Mouse (Mus musculus): ENCODE data around the gene Gsk3a. TPM values are rescaled to one million over a fixed set of nuclear protein-coding genes. Genes with fewer than 3 reads are reported as not detected.

Gsk3a gene
- polyA plus RNA-seq (2016; fragmentation: Nextera tagmentation; extraction: Ambion mirVana): 9.3 and 10.5 TPM in 2 replicates

DNA sequence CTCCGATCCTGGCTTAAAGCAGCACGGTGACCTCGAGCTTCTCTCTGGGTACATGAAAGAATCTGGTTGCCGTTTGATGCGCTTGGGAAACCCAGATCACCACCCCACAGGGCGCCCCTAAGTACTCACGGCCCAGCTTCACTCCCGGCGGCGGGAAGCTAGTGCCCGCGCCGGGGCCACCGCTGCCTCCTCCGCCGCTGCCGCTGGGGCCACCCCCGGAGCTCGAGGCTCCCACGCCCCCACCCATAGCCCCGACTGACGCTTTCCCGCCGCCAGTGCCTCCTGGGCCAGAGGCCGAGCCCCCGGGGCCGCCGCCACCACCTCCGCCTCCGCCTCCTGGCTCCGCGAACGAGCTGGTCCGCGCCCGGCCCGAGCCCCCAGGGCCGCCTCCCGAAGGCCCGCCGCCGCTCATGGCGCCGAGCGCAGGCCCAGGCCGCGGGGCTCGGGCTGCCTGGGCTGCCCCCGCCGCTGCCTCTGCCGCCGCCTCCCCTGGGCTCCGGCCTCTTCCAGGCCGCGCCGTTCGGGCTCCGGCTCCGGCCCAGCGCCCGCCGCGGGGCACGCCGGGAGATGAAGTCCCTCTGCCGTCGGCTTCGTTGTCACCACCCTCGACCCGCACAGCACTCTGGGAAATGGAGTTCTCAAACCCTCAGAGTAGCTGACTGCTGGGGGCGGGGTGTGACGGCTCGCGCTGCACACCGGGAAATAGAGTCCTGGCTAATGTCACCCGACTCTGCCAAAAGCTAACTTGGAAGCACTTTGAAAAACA, at the start of gene Gsk3a:
Gene Gsk3a (minus strand): TSS at position 603 of the 766 bp plus-strand sequence.
- peak within 1 kb of the TSS; percentile 97 for H3K27ac ChIP-seq (replicated peaks)
- H3K36me3 ChIP-seq: peaks cover 43% of the 10 kb centered on the region
- no peaks in the 10 kb centered on the region for H3K9me3 ChIP-seq (replicated peaks)
- WGBS: under 1% methylated on average over 76 of the region's 76 CpGs
- DNase-seq (ENCODE audit: low spot score): peak; percentile 97
- H3K4me3 ChIP-seq: peak within 1 kb of the TSS; percentile 98
- H3K4me1 ChIP-seq: peaks cover 48% of the 10 kb centered on the region
- no peaks in the 10 kb centered on the region for H3K27me3 ChIP-seq (ENCODE audit: low read depth, poor library complexity, severe bottlenecking)

DNA sequence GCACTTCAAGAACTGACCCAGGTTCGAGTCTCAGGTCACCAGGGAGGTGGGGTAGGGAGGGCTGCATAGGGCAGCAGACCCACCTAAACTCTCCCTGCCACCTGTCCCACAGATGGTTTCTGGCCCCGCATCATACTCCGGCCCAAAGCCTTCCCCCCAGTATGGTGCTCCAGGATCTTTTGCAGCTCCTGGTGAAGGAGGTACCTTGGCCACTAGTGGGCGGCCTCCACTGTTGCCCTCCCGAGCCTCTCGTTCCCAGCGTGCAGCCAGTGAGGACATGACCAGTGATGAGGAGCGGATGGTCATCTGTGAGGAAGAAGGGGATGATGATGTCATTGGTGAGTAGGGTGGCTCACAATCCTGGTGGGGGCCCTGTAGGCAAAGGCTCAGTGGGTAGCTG, 49.3 kb upstream of the Gsk3a start:
- Histone ChIP-seq H3K27me3 (ENCODE audit: low read depth, poor library complexity, severe bottlenecking) (no peaks in the 10 kb centered on the region), H3K4me3 (no peak overlapping the region), H3K27ac (replicated peaks) (no peak overlapping the region), H3K36me3 (peaks cover 78% of the 10 kb centered on the region), H3K4me1 (peaks cover 29% of the 10 kb centered on the region), H3K9me3 (replicated peaks) (peaks cover 11% of the 10 kb centered on the region; the same call in 1 of the 2 replicates)
- DNase-seq (ENCODE audit: low spot score): no peak
- 81% methylated on average over 8 of the region's 8 CpGs for WGBS

- H3K4me3 ChIP-seq: 0 out of 2 replicates have a peak overlapping the region, but pooled peaks have one; percentile 29
Measured at GRCm38 (mm10) chr7:25285511-25286238, 48.0 kb upstream of the Gsk3a start.

DNA sequence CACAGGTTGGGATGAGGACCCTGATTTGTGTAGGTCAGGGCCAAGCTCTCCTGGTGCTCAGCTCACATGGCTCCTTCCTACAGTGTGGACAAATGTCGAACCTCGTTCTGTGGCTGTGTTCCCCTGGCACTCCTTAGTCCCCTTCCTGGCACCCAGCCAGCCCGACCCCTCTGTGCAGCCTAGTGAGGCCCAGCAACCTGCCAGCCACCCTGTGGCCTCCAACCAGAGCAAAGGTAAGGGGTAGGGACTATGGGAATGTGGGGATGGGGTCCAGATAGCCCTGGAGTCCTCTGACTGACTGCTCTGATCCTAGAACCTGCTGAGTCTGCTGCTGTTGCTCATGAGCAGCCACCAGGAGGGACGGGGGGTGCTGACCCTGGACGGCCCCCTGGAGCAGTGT, 47.1 kb upstream of the Gsk3a start:
- no peak for DNase-seq (ENCODE audit: low spot score)

More at GRCm38 (mm10) chr7:25285511-25286238, 48.0 kb upstream of the Gsk3a start:
- Histone ChIP-seq H3K9me3 (replicated peaks) (peaks cover 11% of the 10 kb centered on the region; the same call in 1 of the 2 replicates), H3K36me3 (peaks cover 65% of the 10 kb centered on the region), H3K4me1 (peaks cover 39% of the 10 kb centered on the region), H3K27ac (replicated peaks) (no peak overlapping the region; the same call in 1 of the 2 replicates), H3K27me3 (ENCODE audit: low read depth, poor library complexity, severe bottlenecking) (no peaks in the 10 kb centered on the region)
- 94% methylated on average over 20 of the region's 20 CpGs for WGBS
- no peak for DNase-seq (ENCODE audit: low spot score)

GRCm38 (mm10) chr7:25284171-25284570, 46.5 kb upstream of the Gsk3a start:
- H3K4me1 ChIP-seq: peaks cover 54% of the 10 kb centered on the region

More for the DNA sequence above, 47.1 kb upstream of the Gsk3a start:
- H3K4me3 ChIP-seq: peak overlapping the region; percentile 29
- no peak overlapping the region for H3K27ac ChIP-seq (replicated peaks)
- peaks cover 48% of the 10 kb centered on the region for H3K4me1 ChIP-seq
- peaks cover 56% of the 10 kb centered on the region for H3K36me3 ChIP-seq
- WGBS: 91% methylated on average over 5 of the region's 5 CpGs
- peaks cover 9% of the 10 kb centered on the region; the same call in 1 of the 2 replicates for H3K9me3 ChIP-seq (replicated peaks)
- H3K27me3 ChIP-seq (ENCODE audit: low read depth, poor library complexity, severe bottlenecking): no peaks in the 10 kb centered on the region

DNA sequence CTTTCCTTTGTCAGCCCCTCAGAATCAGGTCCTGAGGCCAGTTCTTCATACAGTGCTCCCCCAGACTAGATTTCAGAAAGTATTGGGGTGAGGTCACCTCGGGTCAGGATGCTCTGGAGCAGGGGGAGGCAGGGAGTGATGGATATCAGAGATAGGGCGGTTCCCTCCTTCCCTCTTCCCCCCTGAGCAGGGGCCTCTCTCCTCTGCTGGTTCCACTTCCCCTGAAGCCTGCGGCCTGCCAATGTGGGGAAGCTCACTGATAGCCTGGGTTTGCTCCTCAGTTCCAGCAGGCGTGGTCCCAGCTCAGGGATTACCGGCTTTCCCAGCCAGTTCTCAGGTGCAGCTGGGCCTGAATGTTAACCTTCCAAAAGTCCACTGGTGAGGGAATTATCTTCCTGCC, 46.0 kb upstream of the Gsk3a start:
- Histone ChIP-seq H3K27me3 (ENCODE audit: low read depth, poor library complexity, severe bottlenecking) (no peaks in the 10 kb centered on the region), H3K4me3 (peak overlapping the region; percentile 86), H3K4me1 (peaks cover 59% of the 10 kb centered on the region), H3K9me3 (replicated peaks) (no peaks in the 10 kb centered on the region), H3K27ac (replicated peaks) (peak overlapping the region; percentile 97), H3K36me3 (peaks cover 45% of the 10 kb centered on the region)
- no peak for DNase-seq (ENCODE audit: low spot score)
- WGBS: 42% methylated on average over 5 of the region's 5 CpGs

More at GRCm38 (mm10) chr7:25284171-25284570, 46.5 kb upstream of the Gsk3a start:
- WGBS: 91% methylated on average over 2 of the region's 2 CpGs
- Histone ChIP-seq H3K9me3 (replicated peaks) (peaks cover 4% of the 10 kb centered on the region; the same call in 1 of the 2 replicates), H3K27me3 (ENCODE audit: low read depth, poor library complexity, severe bottlenecking) (no peaks in the 10 kb centered on the region), H3K27ac (replicated peaks) (peak overlapping the region; percentile 97; the same call in 1 of the 2 replicates), H3K36me3 (peaks cover 50% of the 10 kb centered on the region), H3K4me3 (peak overlapping the region; percentile 86)
- no peak for DNase-seq (ENCODE audit: low spot score)

DNA sequence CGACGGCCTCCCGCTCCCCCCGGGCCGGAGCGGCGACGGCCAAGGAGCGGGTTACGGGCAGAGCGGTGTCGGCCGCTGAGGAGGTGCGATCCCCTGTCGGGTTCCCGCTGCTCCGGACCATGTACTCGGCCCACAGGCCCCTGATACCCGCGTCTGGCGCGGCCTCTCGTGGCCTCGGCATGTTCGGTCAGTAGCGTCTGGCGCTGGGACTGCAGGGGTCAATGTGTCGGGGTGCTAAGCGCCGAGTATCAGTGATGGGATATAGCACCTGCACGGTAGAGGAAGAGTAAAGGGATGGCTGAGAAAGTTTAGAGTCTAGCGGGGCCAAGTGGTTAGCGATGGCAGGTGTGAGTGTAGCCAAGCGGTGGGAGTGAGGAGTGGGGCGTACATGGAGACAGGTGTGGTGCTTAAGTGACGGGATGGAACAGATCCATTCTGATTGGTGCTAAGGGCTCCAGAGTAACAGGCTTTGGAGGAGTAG, 45.1 kb upstream of the Gsk3a start:
- WGBS: 1% methylated on average over 32 of the region's 36 CpGs
- Histone ChIP-seq H3K4me1 (peaks cover 67% of the 10 kb centered on the region), H3K4me3 (peak overlapping the region; percentile 86), H3K36me3 (peaks cover 36% of the 10 kb centered on the region), H3K27ac (replicated peaks) (peak overlapping the region; percentile 97), H3K9me3 (replicated peaks) (no peaks in the 10 kb centered on the region), H3K27me3 (ENCODE audit: low read depth, poor library complexity, severe bottlenecking) (no peaks in the 10 kb centered on the region)
- DNase-seq (ENCODE audit: low spot score): peak; percentile 75

- peak; percentile 97 for DNase-seq (ENCODE audit: low spot score)
- peak overlapping the region; percentile 86 for H3K4me3 ChIP-seq
- no peaks in the 10 kb centered on the region for H3K9me3 ChIP-seq (replicated peaks)
- peaks cover 28% of the 10 kb centered on the region for H3K36me3 ChIP-seq
- 1% methylated on average over 74 of the region's 108 CpGs for WGBS
- H3K27me3 ChIP-seq (ENCODE audit: low read depth, poor library complexity, severe bottlenecking): no peaks in the 10 kb centered on the region
- peak overlapping the region; percentile 97 for H3K27ac ChIP-seq (replicated peaks)
- peaks cover 74% of the 10 kb centered on the region for H3K4me1 ChIP-seq
Measured at GRCm38 (mm10) chr7:25281734-25282601, 44.3 kb upstream of the Gsk3a start.

DNA sequence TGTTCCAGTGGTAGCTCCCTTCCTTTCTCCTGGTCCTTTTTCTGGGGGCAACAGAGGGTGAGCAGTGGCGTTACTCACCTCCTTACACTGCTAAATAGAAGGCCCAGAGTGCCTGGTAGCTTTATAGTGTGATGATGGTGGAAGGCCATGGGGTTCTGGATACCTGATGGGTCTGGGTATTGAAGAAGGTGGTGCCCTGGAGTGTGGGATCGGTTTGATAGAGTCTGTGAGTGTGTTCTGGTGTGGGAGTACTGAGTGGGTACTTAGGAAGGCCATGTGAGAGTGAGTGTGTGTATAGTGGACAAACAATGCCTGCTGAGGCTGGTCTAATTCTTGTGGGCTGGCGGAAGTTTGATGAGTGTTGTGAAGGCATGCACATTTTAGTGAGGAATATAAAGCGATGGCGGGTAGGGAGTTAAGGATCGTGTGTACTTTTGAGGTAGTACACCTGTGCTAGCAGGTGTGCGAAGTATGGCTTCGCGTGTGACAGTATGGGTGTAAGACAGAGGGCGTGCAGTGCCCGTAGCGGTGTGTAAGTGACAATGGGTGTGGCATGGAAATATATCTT, 43.6 kb upstream of the Gsk3a start:
- WGBS: 27% methylated on average over 12 of the region's 12 CpGs
- DNase-seq (ENCODE audit: low spot score): no peak
- Histone ChIP-seq H3K27me3 (ENCODE audit: low read depth, poor library complexity, severe bottlenecking) (no peaks in the 10 kb centered on the region), H3K4me1 (peaks cover 75% of the 10 kb centered on the region), H3K4me3 (peak overlapping the region; percentile 86), H3K36me3 (peaks cover 21% of the 10 kb centered on the region), H3K9me3 (replicated peaks) (no peaks in the 10 kb centered on the region), H3K27ac (replicated peaks) (peak overlapping the region; percentile 97)

GRCm38 (mm10) chr7:25279861-25280791, 42.5 kb upstream of the Gsk3a start:
- H3K36me3 ChIP-seq: peaks cover 10% of the 10 kb centered on the region
- H3K27me3 ChIP-seq (ENCODE audit: low read depth, poor library complexity, severe bottlenecking): no peaks in the 10 kb centered on the region
- no peaks in the 10 kb centered on the region for H3K9me3 ChIP-seq (replicated peaks)
- peak overlapping the region; percentile 97 for H3K27ac ChIP-seq (replicated peaks)
- peaks cover 83% of the 10 kb centered on the region for H3K4me1 ChIP-seq
- peak; percentile 35 for DNase-seq (ENCODE audit: low spot score)
- WGBS: 5% methylated on average over 6 of the region's 6 CpGs
- H3K4me3 ChIP-seq: peak overlapping the region; percentile 86

Data from midbrain, embryonic 10.5 days (tissue).